Mouse (Mus musculus): ENCODE measurements around the gene Hist1h4h. TPM values are rescaled to one million over a fixed set of nuclear protein-coding genes. Genes with fewer than 3 reads are reported as not detected.
A peak's percentile ranks its signal among the peaks of the same experiment; 100 is the strongest.
"Not testable (repeated sequence)": the region's sequence is repeated elsewhere in the genome, so short reads cannot be mapped to it uniquely, and the experiment has no call there.

Gene Hist1h4h
- polyA plus RNA-seq, 1 experiment from 2014 or later: 5.9 TPM

GRCm38 (mm10) chr13:23526312-23526711, 4.5 kb upstream of the Hist1h4h start:
- H3K36me3 ChIP-seq: no peaks in the 10 kb centered on the region
- peak overlapping the region; percentile 70 for H3K9ac ChIP-seq
- no peaks in the 10 kb centered on the region for H3K27me3 ChIP-seq
- H3K9me3 ChIP-seq (replicated peaks): no peaks in the 10 kb centered on the region
- H3K4me3 ChIP-seq (replicated peaks): peak overlapping the region; percentile 54
- H3K4me2 ChIP-seq: peak overlapping the region; percentile 69
- ATAC-seq (ENCODE audit: low read depth) (no peak), DNase-seq (peak; percentile 84)
- WGBS (ENCODE audit: insufficient replicate concordance): under 1% methylated on average over 17 of the region's 17 CpGs
- H3K27ac ChIP-seq: peak overlapping the region; percentile 40; the same call in 1 of the 2 replicates
- peaks cover 59% of the 10 kb centered on the region for H3K4me1 ChIP-seq (replicated peaks)

- no peaks in the 10 kb centered on the region for H3K27me3 ChIP-seq
- DNase-seq (no peak), ATAC-seq (ENCODE audit: low read depth) (no peak)
- H3K4me1 ChIP-seq (replicated peaks): peaks cover 60% of the 10 kb centered on the region
- H3K9me3 ChIP-seq (replicated peaks): no peaks in the 10 kb centered on the region
- H3K36me3 ChIP-seq: no peaks in the 10 kb centered on the region
- H3K4me3 ChIP-seq (replicated peaks): no peak overlapping the region
- peak overlapping the region; percentile 15 for H3K27ac ChIP-seq
- WGBS (ENCODE audit: insufficient replicate concordance): 79% methylated on average over 5 of the region's 5 CpGs
- H3K4me2 ChIP-seq: no peak overlapping the region
- H3K9ac ChIP-seq: peak overlapping the region; percentile 51; the same call in 1 of the 2 replicates
Measured at GRCm38 (mm10) chr13:23529005-23529404, 1.8 kb upstream of the Hist1h4h start.

GRCm38 (mm10) chr13:23529480-23530165, 1.2 kb upstream of the Hist1h4h start:
- Histone ChIP-seq H3K9ac (peak overlapping the region; percentile 84), H3K4me2 (peak overlapping the region; percentile 65), H3K27ac (peak overlapping the region; percentile 98), H3K27me3 (no peaks in the 10 kb centered on the region), H3K4me1 (replicated peaks) (peaks cover 56% of the 10 kb centered on the region), H3K36me3 (no peaks in the 10 kb centered on the region), H3K9me3 (replicated peaks) (no peaks in the 10 kb centered on the region), H3K4me3 (replicated peaks) (peak overlapping the region; percentile 63)
- ATAC-seq (ENCODE audit: low read depth): no peak
- WGBS (ENCODE audit: insufficient replicate concordance): 28% methylated on average over 2 of the region's 2 CpGs
- DNase-seq: no peak

- Histone ChIP-seq H3K27me3 (no peaks in the 10 kb centered on the region), H3K9me3 (replicated peaks) (no peaks in the 10 kb centered on the region), H3K4me2 (peak overlapping the region; percentile 65), H3K4me1 (replicated peaks) (peaks cover 51% of the 10 kb centered on the region), H3K9ac (peak overlapping the region; percentile 84), H3K36me3 (no peaks in the 10 kb centered on the region), H3K4me3 (replicated peaks) (peak overlapping the region; percentile 63), H3K27ac (peak overlapping the region; percentile 98)
- no peak for ATAC-seq (ENCODE audit: low read depth)
- peak; percentile 72 for DNase-seq
- under 1% methylated on average over 20 of the region's 20 CpGs for WGBS (ENCODE audit: insufficient replicate concordance)
Measured at GRCm38 (mm10) chr13:23530181-23530900, 509 bp upstream of the Hist1h4h start.

- Histone ChIP-seq H3K4me2 (peak overlapping the region; percentile 65), H3K36me3 (no peaks in the 10 kb centered on the region), H3K4me1 (replicated peaks) (peaks cover 42% of the 10 kb centered on the region), H3K27me3 (no peaks in the 10 kb centered on the region), H3K4me3 (replicated peaks) (peak overlapping the region; percentile 63), H3K9ac (peak overlapping the region; percentile 84), H3K9me3 (replicated peaks) (no peaks in the 10 kb centered on the region), H3K27ac (peak overlapping the region; percentile 98)
- DNase-seq: no peak
- WGBS (ENCODE audit: insufficient replicate concordance): 13% methylated on average over 9 of the region's 9 CpGs
- no peak for ATAC-seq (ENCODE audit: low read depth)
Measured at GRCm38 (mm10) chr13:23532262-23533075, 1.6 kb downstream of the Hist1h4h start.

- H3K9me3 ChIP-seq (replicated peaks); H3K36me3 ChIP-seq; H3K27me3 ChIP-seq: not testable (repeated sequence)
- WGBS (ENCODE audit: insufficient replicate concordance): under 1% methylated on average over 31 of the region's 53 CpGs
- Histone ChIP-seq H3K4me1 (replicated peaks) (peaks cover 50% of the 10 kb centered on the region), H3K9ac (peak within 1 kb of the TSS; percentile 84), H3K4me3 (replicated peaks) (peak within 1 kb of the TSS; percentile 63), H3K27ac (peak within 1 kb of the TSS; percentile 98), H3K4me2 (peak within 1 kb of the TSS; percentile 65)
- peak; percentile 83 for DNase-seq
- peak; percentile 49 for ATAC-seq (ENCODE audit: low read depth)
Measured at GRCm38 (mm10) chr13:23533560-23534367, 2.9 kb downstream of the Hist1h4h start, which contains the start of gene Hist1h2af. TSS of gene Hist1h2af (plus strand) at chr13:23533906.

GRCm38 (mm10) chr13:23534368-23535131, 3.7 kb downstream of the Hist1h4h start:
- Histone ChIP-seq H3K36me3 (no peaks in the 10 kb centered on the region), H3K27ac (peak overlapping the region; percentile 98), H3K4me2 (peak overlapping the region; percentile 65), H3K4me3 (replicated peaks) (peak overlapping the region; percentile 63), H3K27me3 (no peaks in the 10 kb centered on the region), H3K4me1 (replicated peaks) (peaks cover 48% of the 10 kb centered on the region), H3K9me3 (replicated peaks) (no peaks in the 10 kb centered on the region), H3K9ac (peak overlapping the region; percentile 84)
- WGBS (ENCODE audit: insufficient replicate concordance): under 1% methylated on average over 15 of the region's 15 CpGs
- DNase-seq: peak; percentile 65
- peak; percentile 28 for ATAC-seq (ENCODE audit: low read depth)

GRCm38 (mm10) chr13:23535137-23536075, 4.6 kb downstream of the Hist1h4h start, which contains the start of gene Hist1h3g:
TSS of gene Hist1h3g (plus strand) at chr13:23535422.
- Histone ChIP-seq H3K4me2 (peak within 1 kb of the TSS; percentile 65), H3K27ac (peak within 1 kb of the TSS; percentile 98), H3K9ac (peak within 1 kb of the TSS; percentile 84), H3K4me3 (replicated peaks) (peak within 1 kb of the TSS; percentile 63), H3K4me1 (replicated peaks) (peaks cover 47% of the 10 kb centered on the region)
- DNase-seq (peak; percentile 93), ATAC-seq (ENCODE audit: low read depth) (peak; percentile 85)
- H3K36me3 ChIP-seq; H3K27me3 ChIP-seq; H3K9me3 ChIP-seq (replicated peaks): not testable (repeated sequence)
- WGBS (ENCODE audit: insufficient replicate concordance): under 1% methylated on average over 52 of the region's 62 CpGs

- H3K27me3 ChIP-seq: no peaks in the 10 kb centered on the region
- no peaks in the 10 kb centered on the region for H3K9me3 ChIP-seq (replicated peaks)
- peak overlapping the region; percentile 98 for H3K27ac ChIP-seq
- H3K4me1 ChIP-seq (replicated peaks): peaks cover 52% of the 10 kb centered on the region
- H3K9ac ChIP-seq: peak overlapping the region; percentile 84
- H3K4me3 ChIP-seq (replicated peaks): peak overlapping the region; percentile 63
- ATAC-seq (ENCODE audit: low read depth) (no peak), DNase-seq (no peak)
- no peaks in the 10 kb centered on the region for H3K36me3 ChIP-seq
- H3K4me2 ChIP-seq: peak overlapping the region; percentile 65
- WGBS (ENCODE audit: insufficient replicate concordance): 14% methylated on average over 7 of the region's 7 CpGs
Measured at GRCm38 (mm10) chr13:23536076-23536822, 5.4 kb downstream of the Hist1h4h start.

Data from liver, embryonic 13.5 days (tissue).